Mouse (Mus musculus) cerebellum, postnatal 36 days (tissue): ENCODE data around the gene Cacna1d.

Experiments used
- DNase-seq, 2 experiments: peaks; one replicate each; pipeline ENCODE4 v3.0.0; 2021 to 2022; ENCODE audit warnings: mixed read lengths in 2 of 2

Cacna1d gene

GRCm38 (mm10) chr14:30363487-30364167, 127.6 kb downstream of the Cacna1d start:
- no peak for DNase-seq

GRCm38 (mm10) chr14:30362370-30362769, 128.9 kb downstream of the Cacna1d start:
- DNase-seq: no peak

GRCm38 (mm10) chr14:30360478-30360877, 130.8 kb downstream of the Cacna1d start:
- no peak for DNase-seq

- no peak for DNase-seq
Measured at GRCm38 (mm10) chr14:30360004-30360403, 131.3 kb downstream of the Cacna1d start.

- no peak for DNase-seq
Measured at GRCm38 (mm10) chr14:30358028-30358427, 133.2 kb downstream of the Cacna1d start.

- no peak for DNase-seq
Measured at GRCm38 (mm10) chr14:30356456-30356855, 134.8 kb downstream of the Cacna1d start.

GRCm38 (mm10) chr14:30354761-30355160, 136.5 kb downstream of the Cacna1d start:
- no peak for DNase-seq

GRCm38 (mm10) chr14:30354127-30354463, 137.2 kb downstream of the Cacna1d start:
- no peak for DNase-seq

- peak; percentile 41 to 47 for DNase-seq
Measured at GRCm38 (mm10) chr14:30353291-30354126, 137.7 kb downstream of the Cacna1d start.

- no peak for DNase-seq
Measured at GRCm38 (mm10) chr14:30352951-30353270, 138.3 kb downstream of the Cacna1d start.

GRCm38 (mm10) chr14:30352061-30352950, 138.9 kb downstream of the Cacna1d start:
- DNase-seq: peak; percentile 43 to 59

- DNase-seq: no peak
Measured at GRCm38 (mm10) chr14:30350285-30350684, 141.0 kb downstream of the Cacna1d start.

- DNase-seq: peak; percentile 45 to 49
Measured at GRCm38 (mm10) chr14:30344948-30345865, 146.0 kb downstream of the Cacna1d start.

GRCm38 (mm10) chr14:30343740-30344139, 147.5 kb downstream of the Cacna1d start:
- no peak for DNase-seq

GRCm38 (mm10) chr14:30341825-30342590, 149.2 kb downstream of the Cacna1d start:
- DNase-seq: no peak

GRCm38 (mm10) chr14:30340140-30340539, 151.1 kb downstream of the Cacna1d start:
- DNase-seq: no peak

GRCm38 (mm10) chr14:30331856-30332255, 159.4 kb downstream of the Cacna1d start:
- DNase-seq: no peak

- DNase-seq: no peak
Measured at GRCm38 (mm10) chr14:30330416-30331181, 160.7 kb downstream of the Cacna1d start.

- DNase-seq: no peak
Measured at GRCm38 (mm10) chr14:30329109-30329508, 162.1 kb downstream of the Cacna1d start.

- no peak for DNase-seq
Measured at GRCm38 (mm10) chr14:30327452-30327851, 163.8 kb downstream of the Cacna1d start.

GRCm38 (mm10) chr14:30327051-30327450, 164.2 kb downstream of the Cacna1d start:
- DNase-seq: no peak
